Mouse (Mus musculus): ENCODE measurements at regions not wholly inside any gene's neighbourhood (a gene's known extent, or its start where the extent isn't known, plus 50 kb on each side); places are given as distances from the start of the nearest gene placed in this dataset.

DNA sequence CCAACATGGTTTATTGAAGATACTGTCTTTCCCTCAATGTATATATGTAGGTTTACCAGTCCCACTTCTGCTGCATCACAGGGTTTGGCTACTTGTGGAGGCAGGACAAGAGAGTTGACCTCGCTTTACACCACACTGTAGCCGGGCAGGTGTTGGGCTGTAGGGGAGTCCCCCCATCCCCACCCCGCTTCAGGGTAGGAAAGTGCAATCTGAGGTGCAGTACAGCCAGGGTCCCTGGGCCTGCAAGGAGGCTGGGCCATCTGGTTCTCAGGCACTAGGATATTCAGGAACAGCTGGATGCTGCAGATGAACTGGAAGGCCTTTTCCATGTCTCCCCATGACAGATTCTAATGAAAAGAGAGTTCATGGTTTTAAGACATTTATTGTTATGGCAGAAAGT, 142.0 kb downstream of the Sis start:
- ATAC-seq (replicated peaks; ENCODE audit: low FRiP score) (peak; percentile 49; the same call in 1 of the 2 replicates), DNase-seq (ENCODE audit: low spot score) (no peak)
- H3K4me1 ChIP-seq (replicated peaks; ENCODE audit: control insufficient read depth, insufficient read depth, low read length): no peaks in the 10 kb centered on the region
- H3K9me3 ChIP-seq (ENCODE audit: control insufficient read depth, low read length): no peaks in the 10 kb centered on the region
- H3K9ac ChIP-seq (ENCODE audit: low read length): no peak overlapping the region
- 86% methylated on average over 3 of the region's 3 CpGs for WGBS
- H3K36me3 ChIP-seq (ENCODE audit: control insufficient read depth, insufficient read depth, low read length): no peaks in the 10 kb centered on the region
- H3K4me3 ChIP-seq (ENCODE audit: low read depth, low read length): no peak overlapping the region
- H3K27me3 ChIP-seq (ENCODE audit: control insufficient read depth, insufficient read depth, low read length): no peaks in the 10 kb centered on the region
- no peak overlapping the region for H3K4me2 ChIP-seq (ENCODE audit: low read depth, low read length, severe bottlenecking)
- no peak overlapping the region for H3K27ac ChIP-seq (ENCODE audit: low read depth, low read length)

DNA sequence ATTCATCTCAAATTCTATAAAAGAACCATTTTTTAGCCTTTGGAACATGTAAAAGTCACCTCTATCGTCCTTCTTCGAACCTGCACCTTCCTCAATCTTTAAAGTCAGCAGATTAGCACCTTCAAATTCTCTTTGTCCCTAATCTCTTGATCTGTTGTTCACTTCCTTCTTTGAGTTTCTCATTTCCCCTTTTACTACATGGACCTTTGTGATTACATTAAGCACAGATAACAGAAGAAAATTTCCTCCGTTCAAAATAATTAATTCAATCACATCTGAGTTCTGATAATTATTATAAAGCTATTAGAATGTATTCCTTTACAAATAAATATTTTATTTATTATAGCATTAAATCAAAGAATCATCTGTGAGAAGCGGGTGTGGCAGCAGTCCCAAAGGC, 144.5 kb downstream of the Sis start:
- H3K9ac ChIP-seq (ENCODE audit: low read length): no peak overlapping the region
- ATAC-seq (replicated peaks; ENCODE audit: low FRiP score) (no peak), DNase-seq (ENCODE audit: low spot score) (no peak)
- H3K36me3 ChIP-seq (ENCODE audit: control insufficient read depth, insufficient read depth, low read length): no peaks in the 10 kb centered on the region
- H3K9me3 ChIP-seq (ENCODE audit: control insufficient read depth, low read length): no peaks in the 10 kb centered on the region
- no peak overlapping the region for H3K27ac ChIP-seq (ENCODE audit: low read depth, low read length)
- no peaks in the 10 kb centered on the region for H3K27me3 ChIP-seq (ENCODE audit: control insufficient read depth, insufficient read depth, low read length)
- H3K4me3 ChIP-seq (ENCODE audit: low read depth, low read length): no peak overlapping the region
- no peak overlapping the region for H3K4me2 ChIP-seq (ENCODE audit: low read depth, low read length, severe bottlenecking)
- H3K4me1 ChIP-seq (replicated peaks; ENCODE audit: control insufficient read depth, insufficient read depth, low read length): no peaks in the 10 kb centered on the region
- WGBS: 75% methylated on average over 4 of the region's 4 CpGs

- 16% methylated on average over 5 of the region's 5 CpGs for WGBS
- Histone ChIP-seq H3K36me3 (ENCODE audit: control insufficient read depth, insufficient read depth, low read length) (no peaks in the 10 kb centered on the region), H3K4me2 (ENCODE audit: low read depth, low read length, severe bottlenecking) (no peak overlapping the region), H3K4me1 (replicated peaks; ENCODE audit: control insufficient read depth, insufficient read depth, low read length) (no peaks in the 10 kb centered on the region; the same call in 1 of the 2 replicates), H3K27me3 (ENCODE audit: control insufficient read depth, insufficient read depth, low read length) (no peaks in the 10 kb centered on the region), H3K9me3 (ENCODE audit: control insufficient read depth, low read length) (no peaks in the 10 kb centered on the region), H3K4me3 (ENCODE audit: low read depth, low read length) (no peak overlapping the region), H3K9ac (ENCODE audit: low read length) (no peak overlapping the region), H3K27ac (ENCODE audit: low read depth, low read length) (peak overlapping the region; percentile 1; the same call in 1 of the 2 replicates)
- ATAC-seq (replicated peaks; ENCODE audit: low FRiP score) (peak; percentile 90), DNase-seq (ENCODE audit: low spot score) (no peak)
Observed at GRCm38 (mm10) chr3:72790611-72791010, 177.1 kb downstream of the Sis start.

Measured in forebrain, embryonic 11.5 days (tissue).